Mouse (Mus musculus) cerebellum, adult 2 months (tissue): ENCODE measurements around the gene Itgb7. TPM values are rescaled to one million over a fixed set of nuclear protein-coding genes. Genes with fewer than 3 reads are reported as not detected.

ENCODE experiments used
- DNase-seq, 2 experiments: peaks; one replicate each; pipeline ENCODE4 v3.0.0; 2021
- H3K27ac ChIP-seq: fragments of 200-500 bp; 2 replicates; pipeline ENCODE4 v1.5.1; 2012; ENCODE audit warnings: low read length, control low read depth, inconsistent platforms; ENCODE audit not compliant: insufficient read depth
- H3K27me3 ChIP-seq: fragments of 200-500 bp; 2 replicates; pipeline ENCODE4 v1.6.1; 2012; ENCODE audit warnings: inconsistent platforms, mild to moderate bottlenecking, low read length, moderate library complexity; ENCODE audit not compliant: control insufficient read depth, insufficient read depth
- H3K4me1 ChIP-seq: fragments of 200-500 bp; 2 replicates; pipeline ENCODE4 v1.6.1; 2011; ENCODE audit warnings: low read length; ENCODE audit not compliant: control insufficient read depth, insufficient read depth
- H3K4me3 ChIP-seq: fragments of 200-500 bp; replicated peaks from 2 replicates; pipeline ENCODE3; 2011; ENCODE audit warnings: mild to moderate bottlenecking, low read depth, low read length, control low read depth; ENCODE audit not compliant: insufficient read depth
- CTCF ChIP-seq: fragments of 200-500 bp; IDR thresholded peaks from 2 replicates; pipeline ENCODE4 v1.5.1; 2011; ENCODE audit warnings: low read depth, mild to moderate bottlenecking, control low read depth, low read length, moderate library complexity, borderline replicate concordance; ENCODE audit not compliant: insufficient read depth
- POLR2A ChIP-seq: fragments of 200-500 bp; IDR thresholded peaks from 2 replicates; pipeline ENCODE4 v1.6.1; 2011; ENCODE audit warnings: low read length, control low read depth, borderline replicate concordance; ENCODE audit not compliant: insufficient read depth
- WGBS: fragments of 180-500 bp; shearing (Covaris S2); methylation state at CpG from one replicate; pipeline ENCODE4 v1.1.7; 2018; 5-methylcytosine and 5-hydroxymethylcytosine counted together
- polyA plus RNA-seq: library from polyadenylated mRNA; depleted of rRNA; stranded (reverse); fragments of >200 nt; gene quantifications from 2 replicates; pipeline ENCODE4 v1.2.3, GENCODE M21; 2012

The Itgb7 gene
- polyA plus RNA-seq, 1 experiment: 5.2 TPM

DNA sequence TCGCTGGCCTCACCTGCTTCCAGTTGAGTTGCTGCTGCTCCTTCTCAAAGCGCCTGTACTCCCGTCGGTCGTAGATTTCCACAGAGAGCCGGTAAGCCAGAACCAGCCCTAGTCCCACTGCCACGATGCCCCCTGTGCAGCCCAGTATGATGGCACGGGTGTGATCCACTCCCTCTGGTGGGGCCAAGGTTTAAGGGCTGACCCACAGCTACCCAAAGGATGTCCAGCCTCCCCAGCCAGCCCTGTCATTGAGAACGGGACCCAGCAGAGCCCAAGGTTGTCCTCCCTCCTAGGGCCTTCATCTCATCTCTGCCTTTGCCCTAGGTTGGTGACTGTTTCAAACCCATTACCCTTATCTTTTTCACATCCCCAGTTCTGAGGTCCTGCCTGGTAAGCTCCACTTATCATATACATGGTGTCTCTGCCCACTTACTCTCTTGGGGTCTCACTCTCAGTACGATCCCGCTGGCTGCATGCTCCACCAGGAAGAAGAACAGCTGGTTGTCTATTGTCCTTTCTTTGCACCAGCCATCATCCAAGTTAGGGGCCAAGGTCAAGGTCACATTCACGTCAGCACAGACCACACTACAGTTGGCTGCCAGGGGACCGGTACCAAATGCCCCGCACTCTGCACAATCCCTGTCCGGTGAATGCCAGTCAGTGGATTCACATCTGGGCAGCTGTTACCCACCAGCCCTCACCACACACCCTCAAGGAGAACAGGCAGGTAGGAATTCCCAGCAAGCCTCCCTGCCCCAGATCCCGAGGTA is 15.1 kb downstream of the Itgb7 start:
- Histone ChIP-seq H3K27ac (no peak overlapping the region), H3K27me3 (no peaks in the 10 kb centered on the region), H3K4me3 (no peak overlapping the region), H3K4me1 (no peaks in the 10 kb centered on the region)
- no peak for DNase-seq
- WGBS: 71% methylated on average over 16 of the region's 16 CpGs
- no peak for TF ChIP-seq POLR2A
- TF ChIP-seq CTCF: no peak

DNA sequence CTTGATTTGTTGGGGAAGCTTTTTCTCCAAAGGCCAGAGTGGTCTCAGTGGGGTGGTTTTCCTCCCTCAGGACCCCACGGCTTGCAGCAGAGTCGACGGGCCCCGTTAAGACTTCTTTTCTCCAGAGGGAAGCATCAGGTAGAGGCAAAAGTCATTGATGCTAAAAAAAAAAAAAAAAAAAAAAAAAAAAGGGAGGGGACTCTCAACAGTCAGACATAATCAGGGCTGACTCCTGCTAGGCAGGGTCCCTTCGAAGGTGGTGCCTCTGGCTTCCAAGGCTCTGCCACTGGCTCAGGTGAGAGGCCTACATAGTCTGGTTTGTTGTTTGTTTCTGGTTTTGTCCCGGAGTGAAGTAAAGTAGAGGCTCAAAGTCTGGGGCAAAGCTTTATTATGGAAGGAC is 16.1 kb downstream of the Itgb7 start:
- TF ChIP-seq POLR2A: no peak
- no peak for TF ChIP-seq CTCF
- Histone ChIP-seq H3K27me3 (no peaks in the 10 kb centered on the region), H3K27ac (no peak overlapping the region), H3K4me3 (no peak overlapping the region), H3K4me1 (no peaks in the 10 kb centered on the region)
- no peak for DNase-seq
- WGBS: 70% methylated on average over 6 of the region's 6 CpGs

DNA sequence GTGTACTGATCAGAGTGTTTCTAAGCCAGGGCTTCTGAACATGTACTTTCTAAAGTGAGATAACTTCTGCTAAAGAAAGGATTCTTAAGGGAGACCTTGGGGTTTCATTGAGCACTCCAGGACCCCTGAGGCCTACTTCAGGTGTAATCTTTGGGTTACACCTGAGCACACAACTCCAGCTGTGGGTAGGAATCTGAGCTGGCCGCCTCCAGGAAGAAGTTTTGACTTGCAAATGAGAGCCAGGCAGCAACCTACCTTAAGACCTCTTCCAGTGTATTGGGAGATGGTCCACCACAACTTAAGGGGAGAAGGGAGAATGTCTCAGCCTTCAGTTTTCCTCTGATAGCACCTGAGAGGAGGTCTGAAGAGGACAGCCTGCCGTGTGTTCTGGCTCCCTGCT is 17.6 kb downstream of the Itgb7 start:
- Histone ChIP-seq H3K4me1 (peaks cover 3% of the 10 kb centered on the region; the same call in 1 of the 2 replicates), H3K4me3 (no peak overlapping the region), H3K27ac (no peak overlapping the region), H3K27me3 (no peaks in the 10 kb centered on the region)
- no peak for TF ChIP-seq POLR2A
- no peak for TF ChIP-seq CTCF
- WGBS: 39% methylated on average over 2 of the region's 2 CpGs
- DNase-seq: no peak

DNA sequence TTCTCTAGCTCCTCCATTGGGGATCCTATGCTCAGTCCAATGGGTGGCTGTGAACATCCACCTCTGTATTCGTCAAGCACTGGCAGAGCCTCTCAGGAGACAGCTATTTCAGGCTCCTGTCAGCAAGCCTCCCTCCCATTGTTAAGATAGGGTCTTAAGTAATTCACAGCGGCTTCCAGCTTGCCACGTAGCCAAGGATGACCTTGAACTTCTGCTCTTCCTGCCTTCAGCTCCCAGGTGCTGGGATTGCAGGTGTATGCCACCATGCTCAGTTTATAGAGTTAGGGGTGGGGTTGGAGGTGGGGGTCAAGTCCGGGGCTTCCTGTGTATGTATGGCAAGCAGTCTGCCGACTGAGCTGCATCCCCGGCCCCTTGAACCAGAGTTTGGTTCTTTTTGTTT is 19.8 kb downstream of the Itgb7 start:
- WGBS: 83% methylated on average over 6 of the region's 6 CpGs
- Histone ChIP-seq H3K4me1 (peaks cover 10% of the 10 kb centered on the region), H3K27me3 (no peaks in the 10 kb centered on the region), H3K4me3 (no peak overlapping the region), H3K27ac (no peak overlapping the region)
- TF ChIP-seq POLR2A (no peak), CTCF (no peak)
- DNase-seq: no peak

DNA sequence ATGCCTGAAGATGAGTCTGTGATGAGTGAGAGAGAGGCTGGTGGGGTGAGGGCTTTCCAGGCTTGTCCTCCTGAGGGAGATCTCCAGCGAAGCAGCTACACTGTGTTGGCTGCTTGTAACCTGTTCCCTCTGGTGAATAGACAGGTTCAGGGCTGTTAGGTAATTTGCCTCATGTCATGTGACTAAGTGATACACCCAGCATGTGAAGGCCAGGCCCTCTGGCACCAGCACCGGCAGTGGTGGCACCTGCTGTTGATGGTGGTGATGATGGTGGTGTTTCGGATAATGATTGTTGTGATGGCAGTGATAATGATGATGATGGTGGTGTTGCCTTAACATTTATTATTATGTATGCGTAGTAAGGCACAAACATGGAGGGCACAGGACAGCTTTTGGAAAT is 20.9 kb downstream of the Itgb7 start:
- Histone ChIP-seq H3K27ac (no peak overlapping the region), H3K27me3 (no peaks in the 10 kb centered on the region), H3K4me3 (no peak overlapping the region), H3K4me1 (peaks cover 13% of the 10 kb centered on the region)
- 74% methylated on average over 4 of the region's 4 CpGs for WGBS
- DNase-seq: no peak
- no peak for TF ChIP-seq POLR2A

DNA sequence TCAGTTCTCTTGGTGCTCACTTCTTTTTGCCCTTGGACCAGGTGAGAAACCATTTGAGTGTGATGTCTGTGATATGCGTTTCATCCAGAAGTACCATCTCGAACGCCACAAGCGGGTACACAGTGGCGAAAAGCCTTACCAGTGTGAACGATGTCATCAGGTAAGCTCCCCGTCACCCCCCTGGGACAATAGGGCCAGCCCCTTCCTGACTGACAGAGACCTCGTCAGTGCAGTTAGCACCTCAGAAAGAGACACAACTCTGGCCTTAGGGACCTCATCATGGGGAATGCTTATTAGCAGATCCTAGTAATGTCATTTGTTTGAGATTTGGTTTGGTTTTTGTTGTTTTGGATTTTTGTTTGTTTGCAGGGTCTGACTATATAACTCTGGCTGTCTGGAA is 22.6 kb downstream of the Itgb7 start:
- Histone ChIP-seq H3K4me1 (peaks cover 19% of the 10 kb centered on the region), H3K27ac (no peak overlapping the region), H3K27me3 (no peaks in the 10 kb centered on the region), H3K4me3 (no peak overlapping the region)
- WGBS: 88% methylated on average over 8 of the region's 8 CpGs
- TF ChIP-seq CTCF: no peak
- no peak for TF ChIP-seq POLR2A
- no peak for DNase-seq

DNA sequence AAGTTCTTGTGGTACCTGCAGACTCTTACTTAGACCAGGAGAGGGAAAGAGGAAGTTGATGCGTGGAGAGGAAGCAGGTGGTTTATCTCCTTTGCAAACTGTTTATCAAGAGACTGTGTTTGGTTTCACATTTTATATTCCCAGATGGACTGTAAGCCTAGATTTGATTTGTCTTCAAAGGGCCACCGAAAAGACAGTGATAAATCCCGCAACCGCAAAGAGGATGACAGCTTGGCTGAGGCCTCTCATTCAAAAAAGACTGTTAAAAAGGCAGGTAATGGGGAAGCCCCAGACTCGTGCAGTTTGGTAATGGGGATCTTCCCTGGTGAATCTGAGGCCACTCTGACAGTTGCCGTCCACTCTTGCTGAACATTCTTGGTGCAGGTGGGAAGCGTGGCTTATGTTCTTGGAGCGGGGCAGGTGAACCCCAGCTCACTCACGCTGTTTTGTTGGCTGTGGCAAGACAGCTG is 23.6 kb downstream of the Itgb7 start:
- peaks cover 19% of the 10 kb centered on the region for H3K4me1 ChIP-seq
- no peak for DNase-seq
- no peaks in the 10 kb centered on the region for H3K27me3 ChIP-seq
- no peak overlapping the region for H3K4me3 ChIP-seq
- 85% methylated on average over 9 of the region's 9 CpGs for WGBS
- no peak overlapping the region for H3K27ac ChIP-seq
- no peak for TF ChIP-seq CTCF
- no peak for TF ChIP-seq POLR2A

DNA sequence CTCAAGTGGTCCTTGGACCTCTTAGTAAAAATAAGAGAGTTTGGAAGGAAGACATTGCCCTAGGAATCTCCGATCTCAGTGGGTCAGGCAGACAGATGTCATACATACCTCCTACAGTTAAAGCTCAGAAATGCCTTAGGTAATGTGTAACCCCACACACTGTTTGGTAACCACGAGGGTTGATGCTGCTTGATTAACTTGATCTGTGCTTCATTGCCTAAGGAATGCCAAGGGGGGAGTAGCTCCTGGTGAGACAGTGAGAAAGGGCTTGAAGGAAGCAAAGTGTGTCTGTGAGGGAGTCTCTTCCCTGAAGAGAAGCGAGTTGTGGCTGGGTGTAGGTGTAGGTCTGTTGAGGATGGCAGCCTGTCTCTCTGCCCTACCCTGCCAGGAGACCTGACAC is 24.4 kb downstream of the Itgb7 start:
- no peak for DNase-seq
- WGBS: 40% methylated on average over 3 of the region's 3 CpGs
- TF ChIP-seq POLR2A: no peak
- TF ChIP-seq CTCF: no peak
- Histone ChIP-seq H3K4me1 (peaks cover 19% of the 10 kb centered on the region), H3K4me3 (no peak overlapping the region), H3K27ac (no peak overlapping the region), H3K27me3 (no peaks in the 10 kb centered on the region)
